Mouse (Mus musculus) MEL (cell line): ENCODE data around the gene Pank4.

ENCODE experiments used
- CHD2 ChIP-seq: IDR thresholded peaks from 2 replicates; pipeline ENCODE4 v1.6.1; 2011; ENCODE audit warnings: low read length, improper control_type of control experiment
- CTCF ChIP-seq, 3 experiments: IDR thresholded peaks in 2 of 3; conservative IDR thresholded peaks in 1 of 3; 2 replicates each; pipeline ENCODE4 v1.5.1; 2011 to 2012; ENCODE audit warnings: low read length in 3 of 3, low read depth in 2 of 3, mild to moderate bottlenecking in 2 of 3, improper control_type of control experiment in 1 of 3, inconsistent platforms in 1 of 3, mixed read lengths in 1 of 3, moderate library complexity in 1 of 3; ENCODE audit not compliant: control insufficient read depth in 1 of 3, insufficient read depth in 1 of 3, poor library complexity in 1 of 3, severe bottlenecking in 1 of 3
- MAFK ChIP-seq: IDR thresholded peaks from 2 replicates; pipeline ENCODE4 v1.6.1; 2011; ENCODE audit warnings: low read depth, mild to moderate bottlenecking, low read length, improper control_type of control experiment, borderline replicate concordance
- MXI1 ChIP-seq: IDR thresholded peaks from 2 replicates; pipeline ENCODE4 v1.6.1; 2011; ENCODE audit warnings: mild to moderate bottlenecking, low read depth, low read length, improper control_type of control experiment
- MYC ChIP-seq: IDR thresholded peaks from 2 replicates; pipeline ENCODE4 v1.6.1; 2011; ENCODE audit warnings: low read depth, mild to moderate bottlenecking, low read length, improper control_type of control experiment, moderate library complexity
- NELFE ChIP-seq: IDR thresholded peaks from 2 replicates; pipeline ENCODE4 v1.6.1; 2011; ENCODE audit warnings: low read depth, low read length, improper control_type of control experiment
- POLR2A ChIP-seq, 2 experiments: IDR thresholded peaks; 2 replicates each; pipeline ENCODE4 v1.6.1; 2011 to 2012; ENCODE audit warnings: low read length in 2 of 2, mild to moderate bottlenecking in 2 of 2, control low read depth in 1 of 2, improper control_type of control experiment in 1 of 2, low read depth in 1 of 2, moderate library complexity in 1 of 2; ENCODE audit not compliant: control insufficient read depth in 1 of 2, insufficient read depth in 1 of 2, poor library complexity in 1 of 2
- RCOR1 ChIP-seq: IDR thresholded peaks from 2 replicates; pipeline ENCODE4 v1.6.1; 2012; ENCODE audit warnings: low read depth, mild to moderate bottlenecking, inconsistent platforms, low read length, improper control_type of control experiment
- TCF12 ChIP-seq: IDR thresholded peaks from 2 replicates; pipeline ENCODE4 v1.6.1; 2014; ENCODE audit warnings: low read depth, mild to moderate bottlenecking, inconsistent platforms, low read length, improper control_type of control experiment, moderate library complexity
- ZC3H11A ChIP-seq: IDR thresholded peaks from 2 replicates; pipeline ENCODE4 v1.6.1; 2012; ENCODE audit warnings: low read depth, mild to moderate bottlenecking, inconsistent platforms, low read length, improper control_type of control experiment

- TF ChIP-seq POLR2A (IDR thresholded peaks at IDR 0.05; ENCODE audit: control insufficient read depth in 1 of 2, insufficient read depth in 1 of 2, low read depth in 1 of 2, low read length in 2 of 2, poor library complexity in 1 of 2) (no peak), TCF12 (no peak), MYC (0 out of 2 replicates have a peak, but pooled peaks have one; percentile 6), CTCF (IDR thresholded peaks at IDR 0.05 in 2 of 3, conservative IDR thresholded peaks at IDR 0.05 in 1 of 3; ENCODE audit: control insufficient read depth in 1 of 3, insufficient read depth in 1 of 3, low read depth in 2 of 3, low read length in 3 of 3, poor library complexity in 1 of 3, severe bottlenecking in 1 of 3) (no peak), CHD2 (no peak), NELFE (no peak), RCOR1 (no peak), MXI1 (peak; percentile 63; the same call in 1 of the 2 replicates), ZC3H11A (no peak), MAFK (no peak)
These were observed 36.0 kb upstream of the Pank4 start for GRCm38 (mm10) chr4:154927899-154928337.
